Mouse (Mus musculus) stomach, embryonic 14.5 days (tissue): ENCODE measurements at regions not wholly inside any gene's neighbourhood (a gene's known extent, or its start where the extent isn't known, plus 50 kb on each side); places are given as distances from the start of the nearest gene placed in this dataset.

ENCODE experiments used
- ATAC-seq: fragments of 200-750 bp; cut with Nextera tagmentation; 2 replicates; pipeline ENCODE4 v1.8.0; 2017; ENCODE audit warnings: low read depth, moderate TSS enrichment; ENCODE audit not compliant: insufficient number of reproducible peaks, insufficient read depth, low FRiP score
- H3K27ac ChIP-seq: fragments of 300-500 bp; sonication (generic); 2 replicates; pipeline ENCODE4 v1.5.1; 2014; ENCODE audit warnings: mild to moderate bottlenecking, low read length, moderate library complexity, mixed read lengths
- H3K27me3 ChIP-seq: fragments of 300-500 bp; sonication (generic); 2 replicates; pipeline ENCODE4 v1.6.1; 2014; ENCODE audit warnings: low read length, control low read depth, mixed read lengths; ENCODE audit not compliant: control insufficient read depth, insufficient read depth
- H3K36me3 ChIP-seq: fragments of 300-500 bp; sonication (generic); 2 replicates; pipeline ENCODE4 v1.6.1; 2014; ENCODE audit warnings: mild to moderate bottlenecking, control low read depth, low read length, moderate library complexity, mixed read lengths; ENCODE audit not compliant: control insufficient read depth, insufficient read depth
- H3K4me1 ChIP-seq: fragments of 300-500 bp; sonication (generic); 2 replicates; pipeline ENCODE4 v1.6.1; 2014; ENCODE audit warnings: low read length, control low read depth, mixed read lengths; ENCODE audit not compliant: control insufficient read depth, insufficient read depth
- H3K4me2 ChIP-seq: fragments of 300-500 bp; sonication (generic); replicated peaks from 2 replicates; pipeline ENCODE4 v1.6.1; 2014; ENCODE audit warnings: low read depth, low read length, control low read depth
- H3K4me3 ChIP-seq: fragments of 300-500 bp; sonication (generic); 2 replicates; pipeline ENCODE4 v1.5.1; 2014; ENCODE audit warnings: low read depth, low read length, control low read depth
- H3K9ac ChIP-seq: fragments of 300-500 bp; sonication (generic); replicated peaks from 2 replicates; pipeline ENCODE4 v1.6.1; 2014; ENCODE audit warnings: low read depth, mild to moderate bottlenecking, control low read depth, low read length, moderate library complexity, mixed read lengths
- H3K9me3 ChIP-seq: fragments of 300-500 bp; sonication (generic); 2 replicates; pipeline ENCODE4 v1.6.1; 2016; ENCODE audit warnings: low read depth, low read length, control low read depth; ENCODE audit not compliant: control insufficient read depth
- WGBS: fragments of 180-500 bp; shearing (Covaris S2); extraction: QIAGEN DNeasy Blood & Tissue Kit; methylation state at CpG from one replicate; pipeline ENCODE4 v1.1.7; 2014; 5-methylcytosine and 5-hydroxymethylcytosine counted together

- whole genome bisulfite sequencing, result 47% methylated on average over 1 of the region's 1 CpGs
- Histone ChIP-seq H3K4me2 (no peak overlapping the region), H3K36me3 (no peaks in the 10 kb centered on the region), H3K27me3 (no peaks in the 10 kb centered on the region), H3K27ac (no peak overlapping the region), H3K4me3 (no peak overlapping the region), H3K9me3 (no peaks in the 10 kb centered on the region), H3K9ac (no peak overlapping the region), H3K4me1 (no peaks in the 10 kb centered on the region)
- no peak for ATAC-seq
Measured at GRCm38 (mm10) chr7:145045230-145045629, 105.5 kb upstream of the Ccnd1 start.

- H3K9me3 ChIP-seq, result no peaks in the 10 kb centered on the region
- no peaks in the 10 kb centered on the region for H3K27me3 ChIP-seq
- H3K36me3 ChIP-seq, result no peaks in the 10 kb centered on the region
- peak; percentile 35; the same call in 1 of the 2 replicates for ATAC-seq
- H3K4me1 ChIP-seq, result no peaks in the 10 kb centered on the region
- no peak overlapping the region for H3K4me2 ChIP-seq
- WGBS, result 27% methylated on average over 7 of the region's 7 CpGs
- H3K27ac ChIP-seq, result no peak overlapping the region
- H3K4me3 ChIP-seq, result no peak overlapping the region
- no peak overlapping the region for H3K9ac ChIP-seq
Measured at GRCm38 (mm10) chr7:145043455-145044149, 103.9 kb upstream of the Ccnd1 start.

DNA sequence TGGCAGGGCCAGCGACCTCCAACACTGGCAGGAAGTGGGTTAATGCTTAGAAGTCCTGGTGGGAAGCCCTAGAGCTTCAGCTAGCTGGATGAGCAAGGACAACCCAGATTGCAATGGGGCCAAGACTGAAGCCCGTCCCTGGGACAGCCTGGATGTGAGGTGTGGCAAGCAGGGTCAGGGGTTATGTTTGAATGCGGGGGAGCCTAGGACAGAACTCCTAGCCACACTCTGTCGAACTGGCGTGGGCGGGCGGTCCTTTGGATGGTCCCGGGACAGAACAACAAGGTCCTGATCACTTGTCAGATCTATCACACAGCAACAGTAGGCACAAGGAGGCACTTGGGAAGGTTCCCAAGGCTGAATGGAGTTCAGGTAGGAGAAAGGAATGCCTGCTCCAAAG is 101.1 kb upstream of the Ccnd1 start:
- no peak overlapping the region for H3K4me2 ChIP-seq
- no peaks in the 10 kb centered on the region for H3K36me3 ChIP-seq
- H3K9me3 ChIP-seq, result no peaks in the 10 kb centered on the region
- H3K4me1 ChIP-seq, result no peaks in the 10 kb centered on the region
- no peak overlapping the region for H3K9ac ChIP-seq
- ATAC-seq, result no peak
- no peaks in the 10 kb centered on the region for H3K27me3 ChIP-seq
- 72% methylated on average over 8 of the region's 8 CpGs for WGBS
- no peak overlapping the region for H3K27ac ChIP-seq
- H3K4me3 ChIP-seq, result no peak overlapping the region

- Histone ChIP-seq H3K27ac (no peak overlapping the region), H3K9ac (no peak overlapping the region), H3K27me3 (no peaks in the 10 kb centered on the region), H3K4me1 (0 out of 2 replicates have a peak, but pooled peaks cover 7% of the 10 kb centered on the region), H3K4me3 (no peak overlapping the region), H3K4me2 (no peak overlapping the region), H3K36me3 (no peaks in the 10 kb centered on the region), H3K9me3 (no peaks in the 10 kb centered on the region)
- 33% methylated on average over 1 of the region's 1 CpGs for WGBS
- ATAC-seq, result no peak
Measured at GRCm38 (mm10) chr7:145034385-145034784, 94.7 kb upstream of the Ccnd1 start.

DNA sequence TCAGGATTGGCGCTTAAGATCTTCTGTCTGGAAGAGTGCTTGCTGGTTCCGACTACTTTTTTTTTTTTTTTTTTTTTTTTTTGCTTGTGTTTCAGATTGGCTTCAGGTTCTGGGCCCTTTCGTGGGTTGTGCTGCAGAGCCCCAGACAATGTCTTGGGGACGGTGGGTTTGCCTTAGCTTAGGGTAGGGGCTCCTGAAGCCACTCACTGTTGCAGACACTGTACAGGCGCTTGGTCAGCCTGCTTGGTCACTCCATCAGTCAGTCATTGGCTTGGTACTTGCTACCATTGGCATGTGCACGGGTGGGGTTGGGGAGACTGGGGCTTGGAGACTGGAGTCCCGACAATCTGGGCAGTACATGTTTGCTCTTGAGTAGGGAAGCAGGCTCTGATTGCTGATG is 91.5 kb upstream of the Ccnd1 start:
- no peaks in the 10 kb centered on the region for H3K27me3 ChIP-seq
- H3K27ac ChIP-seq, result no peak overlapping the region
- peak overlapping the region; percentile 66 for H3K4me2 ChIP-seq
- peak overlapping the region; percentile 24 for H3K4me3 ChIP-seq
- 11% methylated on average over 7 of the region's 7 CpGs for WGBS
- 0 out of 2 replicates have a peak, but pooled peaks cover 7% of the 10 kb centered on the region for H3K4me1 ChIP-seq
- H3K36me3 ChIP-seq, result no peaks in the 10 kb centered on the region
- H3K9me3 ChIP-seq, result no peaks in the 10 kb centered on the region
- H3K9ac ChIP-seq, result no peak overlapping the region
- ATAC-seq, result peak; percentile 4; the same call in 1 of the 2 replicates

GRCm38 (mm10) chr7:145030635-145031141 is 91.0 kb upstream of the Ccnd1 start:
- under 1% methylated on average over 22 of the region's 22 CpGs for WGBS
- Histone ChIP-seq H3K9ac (no peak overlapping the region), H3K4me3 (peak overlapping the region; percentile 24), H3K9me3 (no peaks in the 10 kb centered on the region), H3K27me3 (no peaks in the 10 kb centered on the region), H3K4me2 (peak overlapping the region; percentile 66), H3K4me1 (0 out of 2 replicates have a peak, but pooled peaks cover 7% of the 10 kb centered on the region), H3K27ac (peak overlapping the region; percentile 39; the same call in 1 of the 2 replicates), H3K36me3 (no peaks in the 10 kb centered on the region)
- ATAC-seq, result peak; percentile 93

DNA sequence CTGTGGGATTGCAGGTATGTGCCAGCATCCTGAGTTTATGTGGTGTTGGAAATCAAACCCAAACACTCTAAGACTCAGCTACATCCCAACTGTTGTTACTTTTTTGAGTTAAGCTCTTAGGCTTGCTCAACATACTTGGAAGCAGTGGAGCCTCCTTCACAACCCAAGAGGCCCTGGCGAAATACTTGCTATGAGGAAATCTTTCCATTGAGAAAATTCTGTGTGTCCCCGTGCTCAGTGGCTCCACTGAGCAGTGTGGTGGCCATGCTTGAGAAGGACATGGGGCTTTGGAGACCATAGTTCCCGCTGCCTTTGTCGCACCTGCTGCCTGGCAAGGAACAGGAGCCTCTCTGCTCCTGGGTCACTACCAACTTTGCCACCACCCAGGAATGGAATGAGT is 89.9 kb upstream of the Ccnd1 start:
- no peaks in the 10 kb centered on the region for H3K36me3 ChIP-seq
- H3K9ac ChIP-seq, result no peak overlapping the region
- H3K27me3 ChIP-seq, result no peaks in the 10 kb centered on the region
- ATAC-seq, result no peak
- H3K9me3 ChIP-seq, result no peaks in the 10 kb centered on the region
- 0 out of 2 replicates have a peak, but pooled peaks cover 7% of the 10 kb centered on the region for H3K4me1 ChIP-seq
- no peak overlapping the region for H3K4me3 ChIP-seq
- no peak overlapping the region for H3K4me2 ChIP-seq
- no peak overlapping the region for H3K27ac ChIP-seq
- WGBS, result 88% methylated on average over 4 of the region's 4 CpGs

- no peak overlapping the region for H3K4me3 ChIP-seq
- no peaks in the 10 kb centered on the region for H3K27me3 ChIP-seq
- H3K9me3 ChIP-seq, result no peaks in the 10 kb centered on the region
- no peak overlapping the region for H3K4me2 ChIP-seq
- no peak for ATAC-seq
- H3K36me3 ChIP-seq, result no peaks in the 10 kb centered on the region
- 40% methylated on average over 4 of the region's 4 CpGs for WGBS
- H3K9ac ChIP-seq, result no peak overlapping the region
- 0 out of 2 replicates have a peak, but pooled peaks cover 7% of the 10 kb centered on the region for H3K4me1 ChIP-seq
- H3K27ac ChIP-seq, result no peak overlapping the region
Measured at GRCm38 (mm10) chr7:145029124-145029523, 89.4 kb upstream of the Ccnd1 start.
